Mouse (Mus musculus): ENCODE measurements around the gene Card9. TPM values are rescaled to one million over a fixed set of nuclear protein-coding genes. Genes with fewer than 3 reads are reported as not detected.

The Card9 gene
- polyA plus RNA-seq, 1 experiment from 2014 or later = 0.62 TPM

GRCm38 (mm10) chr2:26317991-26318672, 42.6 kb downstream of the Card9 start:
- no peak for DNase-seq (ENCODE audit: low spot score)
- 0 out of 2 replicates have a peak overlapping the region, but pooled peaks have one; percentile 36 for H3K27ac ChIP-seq
- H3K9me3 ChIP-seq = no peaks in the 10 kb centered on the region
- WGBS = 71% methylated on average over 3 of the region's 3 CpGs
- H3K4me1 ChIP-seq = peaks cover 67% of the 10 kb centered on the region
- peak overlapping the region; percentile 85; the same call in 1 of the 2 replicates for H3K4me3 ChIP-seq
- H3K27me3 ChIP-seq (ENCODE audit: insufficient read depth, poor library complexity, severe bottlenecking) = no peaks in the 10 kb centered on the region
- peaks cover 35% of the 10 kb centered on the region for H3K36me3 ChIP-seq

- DNase-seq (ENCODE audit: low spot score) = no peak
- H3K27ac ChIP-seq = no peak overlapping the region
- H3K36me3 ChIP-seq = peaks cover 28% of the 10 kb centered on the region
- 51% methylated on average over 3 of the region's 3 CpGs for WGBS
- no peaks in the 10 kb centered on the region for H3K9me3 ChIP-seq
- no peaks in the 10 kb centered on the region for H3K27me3 ChIP-seq (ENCODE audit: insufficient read depth, poor library complexity, severe bottlenecking)
- H3K4me1 ChIP-seq = peaks cover 74% of the 10 kb centered on the region
- H3K4me3 ChIP-seq = peak overlapping the region; percentile 85
Observed at GRCm38 (mm10) chr2:26317371-26317770, 43.3 kb downstream of the Card9 start.

GRCm38 (mm10) chr2:26316576-26317246, 44.0 kb downstream of the Card9 start:
- no peaks in the 10 kb centered on the region for H3K9me3 ChIP-seq
- 70% methylated on average over 9 of the region's 9 CpGs for whole genome bisulfite sequencing
- no peaks in the 10 kb centered on the region for H3K27me3 ChIP-seq (ENCODE audit: insufficient read depth, poor library complexity, severe bottlenecking)
- H3K36me3 ChIP-seq = peaks cover 21% of the 10 kb centered on the region
- peaks cover 76% of the 10 kb centered on the region for H3K4me1 ChIP-seq
- peak overlapping the region; percentile 85 for H3K4me3 ChIP-seq
- no peak for DNase-seq (ENCODE audit: low spot score)
- H3K27ac ChIP-seq = peak overlapping the region; percentile 97; the same call in 1 of the 2 replicates

- peaks cover 17% of the 10 kb centered on the region for H3K36me3 ChIP-seq
- H3K9me3 ChIP-seq = no peaks in the 10 kb centered on the region
- no peaks in the 10 kb centered on the region for H3K27me3 ChIP-seq (ENCODE audit: insufficient read depth, poor library complexity, severe bottlenecking)
- 1% methylated on average over 11 of the region's 11 CpGs for WGBS
- H3K4me1 ChIP-seq = peaks cover 80% of the 10 kb centered on the region
- peak overlapping the region; percentile 97 for H3K27ac ChIP-seq
- DNase-seq (ENCODE audit: low spot score) = no peak
- H3K4me3 ChIP-seq = peak overlapping the region; percentile 85
Observed at GRCm38 (mm10) chr2:26315925-26316311, 44.8 kb downstream of the Card9 start.

- H3K27ac ChIP-seq = peak within 1 kb of the TSS; percentile 97
- H3K36me3 ChIP-seq = peaks cover 13% of the 10 kb centered on the region; the same call in 1 of the 2 replicates
- H3K9me3 ChIP-seq = no peaks in the 10 kb centered on the region
- H3K4me3 ChIP-seq = peak within 1 kb of the TSS; percentile 85
- peaks cover 76% of the 10 kb centered on the region for H3K4me1 ChIP-seq
- WGBS = under 1% methylated on average over 64 of the region's 66 CpGs
- DNase-seq (ENCODE audit: low spot score) = peak; percentile 94
- no peaks in the 10 kb centered on the region for H3K27me3 ChIP-seq (ENCODE audit: insufficient read depth, poor library complexity, severe bottlenecking)
Observed at GRCm38 (mm10) chr2:26315072-26315924, 45.4 kb downstream of the Card9 start, which contains the start of gene Gpsm1. Gpsm1 (plus strand) TSS chr2:26315515.

GRCm38 (mm10) chr2:26314281-26315071, 46.2 kb downstream of the Card9 start:
- WGBS = 38% methylated on average over 13 of the region's 13 CpGs
- Histone ChIP-seq H3K9me3 (no peaks in the 10 kb centered on the region), H3K4me1 (peaks cover 78% of the 10 kb centered on the region), H3K36me3 (peaks cover 9% of the 10 kb centered on the region; the same call in 1 of the 2 replicates), H3K27me3 (ENCODE audit: insufficient read depth, poor library complexity, severe bottlenecking) (no peaks in the 10 kb centered on the region), H3K27ac (peak overlapping the region; percentile 97), H3K4me3 (peak overlapping the region; percentile 85; the same call in 1 of the 2 replicates)
- no peak for DNase-seq (ENCODE audit: low spot score)

- DNase-seq (ENCODE audit: low spot score) = no peak
- WGBS = 81% methylated on average over 1 of the region's 1 CpGs
- Histone ChIP-seq H3K4me3 (no peak overlapping the region), H3K4me1 (peaks cover 76% of the 10 kb centered on the region), H3K9me3 (no peaks in the 10 kb centered on the region), H3K27me3 (ENCODE audit: insufficient read depth, poor library complexity, severe bottlenecking) (no peaks in the 10 kb centered on the region), H3K27ac (peak overlapping the region; percentile 11; the same call in 1 of the 2 replicates), H3K36me3 (0 out of 2 replicates have a peak, but pooled peaks cover under 1% of the 10 kb centered on the region)
Observed at GRCm38 (mm10) chr2:26313394-26313793, 47.3 kb downstream of the Card9 start.

GRCm38 (mm10) chr2:26312812-26313211, 47.9 kb downstream of the Card9 start:
- no peaks in the 10 kb centered on the region for H3K36me3 ChIP-seq
- H3K9me3 ChIP-seq = no peaks in the 10 kb centered on the region
- no peak overlapping the region for H3K4me3 ChIP-seq
- H3K27me3 ChIP-seq (ENCODE audit: insufficient read depth, poor library complexity, severe bottlenecking) = no peaks in the 10 kb centered on the region
- WGBS = 56% methylated on average over 2 of the region's 2 CpGs
- H3K4me1 ChIP-seq = peaks cover 70% of the 10 kb centered on the region
- no peak overlapping the region for H3K27ac ChIP-seq
- DNase-seq (ENCODE audit: low spot score) = no peak

- WGBS = 52% methylated on average over 5 of the region's 5 CpGs
- DNase-seq (ENCODE audit: low spot score) = no peak
- Histone ChIP-seq H3K4me3 (no peak overlapping the region), H3K9me3 (no peaks in the 10 kb centered on the region), H3K27me3 (ENCODE audit: insufficient read depth, poor library complexity, severe bottlenecking) (no peaks in the 10 kb centered on the region), H3K27ac (peak overlapping the region; percentile 23; the same call in 1 of the 2 replicates), H3K36me3 (no peaks in the 10 kb centered on the region), H3K4me1 (peaks cover 62% of the 10 kb centered on the region)
Observed at GRCm38 (mm10) chr2:26311936-26312335, 48.8 kb downstream of the Card9 start.

GRCm38 (mm10) chr2:26309739-26310138, 51.0 kb downstream of the Card9 start:
- WGBS = 19% methylated on average over 10 of the region's 10 CpGs
- DNase-seq (ENCODE audit: low spot score) = no peak
- no peak overlapping the region for H3K4me3 ChIP-seq
- H3K4me1 ChIP-seq = peaks cover 47% of the 10 kb centered on the region
- no peaks in the 10 kb centered on the region for H3K36me3 ChIP-seq
- H3K9me3 ChIP-seq = no peaks in the 10 kb centered on the region
- H3K27me3 ChIP-seq (ENCODE audit: insufficient read depth, poor library complexity, severe bottlenecking) = no peaks in the 10 kb centered on the region
- H3K27ac ChIP-seq = peak overlapping the region; percentile 59

- peaks cover 27% of the 10 kb centered on the region for H3K4me1 ChIP-seq
- DNase-seq (ENCODE audit: low spot score) = no peak
- 0 out of 2 replicates have a peak, but pooled peaks cover 4% of the 10 kb centered on the region for H3K9me3 ChIP-seq
- no peaks in the 10 kb centered on the region for H3K36me3 ChIP-seq
- no peaks in the 10 kb centered on the region for H3K27me3 ChIP-seq (ENCODE audit: insufficient read depth, poor library complexity, severe bottlenecking)
- H3K27ac ChIP-seq = no peak overlapping the region
- 83% methylated on average over 3 of the region's 3 CpGs for WGBS
- no peak overlapping the region for H3K4me3 ChIP-seq
Observed at GRCm38 (mm10) chr2:26306702-26307101, 54.0 kb downstream of the Card9 start.

GRCm38 (mm10) chr2:26305555-26305954, 55.2 kb downstream of the Card9 start:
- 62% methylated on average over 2 of the region's 2 CpGs for WGBS
- 0 out of 2 replicates have a peak, but pooled peaks cover 4% of the 10 kb centered on the region for H3K9me3 ChIP-seq

More at GRCm38 (mm10) chr2:26305555-26305954, 55.2 kb downstream of the Card9 start:
- Histone ChIP-seq H3K27ac (no peak overlapping the region), H3K4me1 (peaks cover 28% of the 10 kb centered on the region), H3K27me3 (ENCODE audit: insufficient read depth, poor library complexity, severe bottlenecking) (no peaks in the 10 kb centered on the region), H3K36me3 (no peaks in the 10 kb centered on the region), H3K4me3 (no peak overlapping the region)
- DNase-seq (ENCODE audit: low spot score) = no peak

Data from heart, embryonic 10.5 days (tissue).